Mouse (Mus musculus): ENCODE results near the gene Gigyf2. TPM values are rescaled to one million over a fixed set of nuclear protein-coding genes. Genes with fewer than 3 reads are reported as not detected.

The Gigyf2 gene
- total and polyA plus RNA-seq, 3 experiments = 27.1 to 70.6 TPM; not detected in 1

GRCm38 (mm10) chr1:87418733-87419132 is 91.9 kb downstream of the Gigyf2 start:
- no peaks in the 10 kb centered on the region for H3K4me1 ChIP-seq (ENCODE audit: control insufficient read depth in 1 of 2, insufficient read depth in 2 of 2, low read length in 2 of 2)
- no peaks in the 10 kb centered on the region for H3K79me2 ChIP-seq (ENCODE audit: control insufficient read depth, insufficient read depth, low read length, poor library complexity)
- H3K27ac ChIP-seq (ENCODE audit: control insufficient read depth, low read depth, low read length) = no peak overlapping the region
- H3K27me3 ChIP-seq (ENCODE audit: control insufficient read depth in 1 of 2, insufficient read depth in 2 of 2, low read length in 2 of 2) = no peaks in the 10 kb centered on the region
- H3K9me3 ChIP-seq (replicated peaks; ENCODE audit: insufficient read depth, low read length) = no peaks in the 10 kb centered on the region
- peak; percentile 86 for DNase-seq (ENCODE audit: low read depth, low spot score)
- H3K36me3 ChIP-seq (ENCODE audit: control insufficient read depth in 1 of 2, insufficient read depth in 2 of 2, low read length in 2 of 2) = peaks cover 0 to 46% of the 10 kb centered on the region in 2 experiments; a peak in 2 of 4 replicates
- no peak overlapping the region for H3K9ac ChIP-seq (ENCODE audit: control insufficient read depth, low read depth, low read length, poor library complexity, severe bottlenecking)
- no peak overlapping the region for H3K4me3 ChIP-seq (ENCODE audit: control insufficient read depth in 1 of 2, insufficient read depth in 1 of 2, low read depth in 2 of 2, low read length in 2 of 2)
- TF ChIP-seq ZMIZ1 (IDR thresholded peaks at IDR 0.05; ENCODE audit: low read depth, low read length) (no peak), POLR2A (IDR thresholded peaks at IDR 0.05; ENCODE audit: control insufficient read depth in 1 of 2, insufficient read depth in 1 of 2, low read depth in 1 of 2, low read length in 2 of 2, poor library complexity in 1 of 2) (no peak), RCOR1 (IDR thresholded peaks at IDR 0.05; ENCODE audit: low read depth, low read length) (no peak), E2F4 (IDR thresholded peaks at IDR 0.05; ENCODE audit: borderline replicate concordance, low read depth, low read length) (no peak), MAFK (IDR thresholded peaks at IDR 0.05; ENCODE audit: borderline replicate concordance, low read depth, low read length) (0 out of 2 replicates have a peak, but pooled peaks have one; percentile 5), RAD21 (IDR thresholded peaks at IDR 0.05; ENCODE audit: low read depth, low read length) (peak; percentile 27), USF2 (IDR thresholded peaks at IDR 0.05; ENCODE audit: borderline replicate concordance in 1 of 2, insufficient read depth in 1 of 2, low read depth in 1 of 2, low read length in 2 of 2) (no peak), GATA1 (IDR thresholded peaks at IDR 0.05; ENCODE audit: low read depth, low read length) (no peak), CTCF (IDR thresholded peaks at IDR 0.05 in 2 of 3, conservative IDR thresholded peaks at IDR 0.05 in 1 of 3; ENCODE audit: control insufficient read depth in 1 of 3, insufficient read depth in 1 of 3, low read depth in 2 of 3, low read length in 3 of 3, poor library complexity in 1 of 3, severe bottlenecking in 1 of 3) (peak in 2 of 3 experiments; percentile 68 to 85; a peak in 4 of 6 replicates), NRF1 (IDR thresholded peaks at IDR 0.05; ENCODE audit: insufficient read depth, low read depth, low read length, poor library complexity, severe bottlenecking) (no peak), SMC3 (IDR thresholded peaks at IDR 0.05; ENCODE audit: low read depth, low read length) (peak; percentile 52), ZNF384 (IDR thresholded peaks at IDR 0.05; ENCODE audit: low read depth, low read length) (0 out of 2 replicates have a peak, but pooled peaks have one; percentile 16)

GRCm38 (mm10) chr1:87435125-87435524 is 108.3 kb downstream of the Gigyf2 start:
- H3K36me3 ChIP-seq (ENCODE audit: control insufficient read depth in 1 of 2, insufficient read depth in 2 of 2, low read length in 2 of 2) = peaks cover 0 to 49% of the 10 kb centered on the region in 2 experiments; a peak in 2 of 4 replicates
- no peak overlapping the region for H3K27ac ChIP-seq (ENCODE audit: control insufficient read depth, low read depth, low read length)
- H3K27me3 ChIP-seq (ENCODE audit: control insufficient read depth in 1 of 2, insufficient read depth in 2 of 2, low read length in 2 of 2) = no peaks in the 10 kb centered on the region
- no peaks in the 10 kb centered on the region for H3K4me1 ChIP-seq (ENCODE audit: control insufficient read depth in 1 of 2, insufficient read depth in 2 of 2, low read length in 2 of 2)
- DNase-seq (ENCODE audit: low read depth, low spot score) = no peak
- no peaks in the 10 kb centered on the region for H3K79me2 ChIP-seq (ENCODE audit: control insufficient read depth, insufficient read depth, low read length, poor library complexity)
- no peak overlapping the region for H3K4me3 ChIP-seq (ENCODE audit: control insufficient read depth in 1 of 2, insufficient read depth in 1 of 2, low read depth in 2 of 2, low read length in 2 of 2)
- H3K9me3 ChIP-seq (replicated peaks; ENCODE audit: insufficient read depth, low read length) = no peaks in the 10 kb centered on the region
- TF ChIP-seq MYC (IDR thresholded peaks at IDR 0.05; ENCODE audit: low read depth, low read length) (no peak), POLR2A (IDR thresholded peaks at IDR 0.05; ENCODE audit: control insufficient read depth in 1 of 2, insufficient read depth in 1 of 2, low read depth in 1 of 2, low read length in 2 of 2, poor library complexity in 1 of 2) (no peak), SMC3 (IDR thresholded peaks at IDR 0.05; ENCODE audit: low read depth, low read length) (no peak), USF1 (IDR thresholded peaks at IDR 0.05; ENCODE audit: low read depth, low read length) (no peak), ZKSCAN1 (IDR thresholded peaks at IDR 0.05; ENCODE audit: low read depth, low read length) (no peak), BHLHE40 (IDR thresholded peaks at IDR 0.05; ENCODE audit: borderline replicate concordance, low read depth, low read length) (no peak), ETS1 (IDR thresholded peaks at IDR 0.05; ENCODE audit: low read depth, low read length) (no peak), SIN3A (IDR thresholded peaks at IDR 0.05; ENCODE audit: low read length) (no peak), HCFC1 (IDR thresholded peaks at IDR 0.05; ENCODE audit: low read depth, low read length) (no peak), USF2 (IDR thresholded peaks at IDR 0.05; ENCODE audit: borderline replicate concordance in 1 of 2, insufficient read depth in 1 of 2, low read depth in 1 of 2, low read length in 2 of 2) (no peak), NRF1 (IDR thresholded peaks at IDR 0.05; ENCODE audit: insufficient read depth, low read depth, low read length, poor library complexity, severe bottlenecking) (no peak), TBP (IDR thresholded peaks at IDR 0.05; ENCODE audit: low read depth, low read length) (no peak), CHD2 (IDR thresholded peaks at IDR 0.05; ENCODE audit: low read length) (no peak), TCF12 (IDR thresholded peaks at IDR 0.05; ENCODE audit: low read depth, low read length) (no peak), ELF1 (IDR thresholded peaks at IDR 0.05; ENCODE audit: low read depth, low read length) (no peak), POLR2AphosphoS2 (IDR thresholded peaks at IDR 0.05; ENCODE audit: low read length) (no peak), MAX (IDR thresholded peaks at IDR 0.05; ENCODE audit: low read length) (no peak), POLR2AphosphoS5 (IDR thresholded peaks at IDR 0.05; ENCODE audit: borderline replicate concordance, low read depth, low read length) (no peak), NELFE (IDR thresholded peaks at IDR 0.05; ENCODE audit: low read depth, low read length) (no peak), E2F4 (IDR thresholded peaks at IDR 0.05; ENCODE audit: borderline replicate concordance, low read depth, low read length) (no peak)
- H3K9ac ChIP-seq (ENCODE audit: control insufficient read depth, low read depth, low read length, poor library complexity, severe bottlenecking) = no peak overlapping the region

Data from MEL (cell line).